17 mouse cellular contexts compared by ENCODE assay signal in the genomic region with DNA sequence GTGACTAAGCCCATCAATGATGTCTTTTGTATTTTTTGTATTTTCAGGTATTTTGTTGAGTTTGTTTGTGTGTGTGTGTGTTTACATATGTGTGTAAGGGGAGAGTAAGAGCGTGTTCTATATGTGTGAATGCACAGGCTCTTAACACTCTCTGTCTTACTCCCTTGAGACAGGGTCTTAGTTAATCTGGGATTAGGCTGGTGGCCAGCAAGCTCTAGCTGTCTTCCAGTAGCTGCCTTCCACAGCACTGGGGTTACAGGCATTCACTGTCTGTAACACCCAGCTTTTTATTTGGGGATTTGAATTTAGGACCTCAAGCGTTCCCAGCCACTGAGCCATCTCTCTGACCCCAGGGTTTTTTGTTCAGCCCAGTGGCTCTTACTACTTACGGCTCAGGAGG. TPM values are rescaled to one million over a fixed set of nuclear protein-coding genes. Genes with fewer than 3 reads are reported as not detected.
"Had no signal": no experiment of that assay in that cellular context is flagged by ENCODE, and none has a peak within 500 bp of the region (broad histone marks: within the 10 kb centered on the region; RNA-seq: fewer than 3 reads in every experiment).

No protein-coding gene starts in this region.

- ATAC-seq: intestine, embryonic 16.5 days; liver, postnatal 0 days had no signal

- H3K4me3 ChIP-seq: limb, embryonic 12.5 days; liver, embryonic 13.5 days; lung, embryonic 15.5 days; megakaryocyte, embryonic 14.5 days; neural tube, embryonic 12.5 days; stomach, embryonic 15.5 days had no signal

- H3K27ac ChIP-seq: limb, embryonic 12.5 days; liver, embryonic 13.5 days; lung, embryonic 15.5 days; macrophage; neural tube, embryonic 12.5 days; stomach, embryonic 15.5 days had no signal

- DNase-seq: kidney, adult 8-10 months; kidney, postnatal 25 days; liver; liver, embryonic 13.5 days; liver, postnatal 0 days; lung, postnatal 14 days; right cerebral cortex, postnatal 14 days; thymus, adult 2 months; thymus, postnatal 25 days had no signal

- H3K27me3 ChIP-seq: limb, embryonic 12.5 days; liver, embryonic 13.5 days; lung, embryonic 15.5 days; megakaryocyte, embryonic 14.5 days; neural tube, embryonic 12.5 days; stomach, embryonic 15.5 days had no signal

- H3K4me2 ChIP-seq: limb, embryonic 12.5 days; liver, embryonic 13.5 days; lung, embryonic 15.5 days; neural tube, embryonic 12.5 days; stomach, embryonic 15.5 days had no signal

- H3K9me3 ChIP-seq: limb, embryonic 12.5 days; liver, embryonic 13.5 days; lung, embryonic 15.5 days; megakaryocyte, embryonic 14.5 days; neural tube, embryonic 12.5 days; stomach, embryonic 15.5 days had no signal

- H3K9ac ChIP-seq: limb, embryonic 12.5 days; liver, embryonic 13.5 days; liver, postnatal 0 days; lung, embryonic 15.5 days; neural tube, embryonic 12.5 days; stomach, embryonic 15.5 days had no signal

- H3K4me1 ChIP-seq: limb, embryonic 12.5 days; lung, embryonic 15.5 days; neural tube, embryonic 12.5 days; stomach, embryonic 15.5 days had no signal

RNA-seq across cellular contexts. Expression of a gene that starts 35.7 kb away (rescaled TPM):
- total RNA-seq: monocyte, adult 5-6 weeks had no signal
